Mouse (Mus musculus) retina, postnatal 7 days (tissue): Measurements from ENCODE around the gene Senp5.
"Not testable (repeated sequence)": the region's sequence is repeated elsewhere in the genome, so short reads cannot be mapped to it uniquely, and the experiment has no call there.

Experiments used
- DNase-seq: peaks from one replicate; pipeline ENCODE4 v3.0.0-alpha.2; 2012; ENCODE audit warnings: low read depth, low spot score

The Senp5 gene

GRCm38 (mm10) chr16:32002509-32003477, at the start of gene Senp5:
Gene Senp5, minus strand, starts transcription at chr16:32003287.
- peak; percentile 81 for DNase-seq

GRCm38 (mm10) chr16:32042367-32042766, 39.3 kb upstream of the Senp5 start:
- DNase-seq, result no peak

GRCm38 (mm10) chr16:32019678-32020077, 16.6 kb upstream of the Senp5 start:
- DNase-seq, result no peak

- no peak for DNase-seq
Observed at GRCm38 (mm10) chr16:32010330-32010729, 7.2 kb upstream of the Senp5 start.

- DNase-seq, result no peak
Observed at GRCm38 (mm10) chr16:32009913-32010312, 6.8 kb upstream of the Senp5 start.

GRCm38 (mm10) chr16:32008529-32009293, 5.6 kb upstream of the Senp5 start:
- no peak for DNase-seq

- no peak for DNase-seq
Observed at GRCm38 (mm10) chr16:32004731-32005130, 1.6 kb upstream of the Senp5 start.

- DNase-seq, result no peak
Observed at GRCm38 (mm10) chr16:31996371-31996770, 6.7 kb downstream of the Senp5 start.

- DNase-seq, result no peak
Observed at GRCm38 (mm10) chr16:31993946-31994345, 9.1 kb downstream of the Senp5 start.

- DNase-seq, result no peak
Observed at GRCm38 (mm10) chr16:31993195-31993594, 9.9 kb downstream of the Senp5 start.

- DNase-seq, result no peak
Observed at GRCm38 (mm10) chr16:31992039-31992438, 11.0 kb downstream of the Senp5 start.

GRCm38 (mm10) chr16:31980946-31981345, 22.1 kb downstream of the Senp5 start:
- DNase-seq, result no peak

GRCm38 (mm10) chr16:31979501-31979900, 23.6 kb downstream of the Senp5 start:
- DNase-seq, result no peak

GRCm38 (mm10) chr16:31975258-31975657, 27.8 kb downstream of the Senp5 start:
- DNase-seq, result no peak

- no peak for DNase-seq
Observed at GRCm38 (mm10) chr16:31963224-31963623, 39.9 kb downstream of the Senp5 start.

- DNase-seq, result peak; percentile 91
Observed at GRCm38 (mm10) chr16:31948345-31948774, 54.7 kb downstream of the Senp5 start, which contains the start of the genes 0610012G03Rik and Ncbp2. Gene 0610012G03Rik, minus strand, starts transcription at chr16:31948494. Gene Ncbp2, plus strand, starts transcription at chr16:31948513.

- DNase-seq, result no peak
Observed at GRCm38 (mm10) chr16:31947901-31948316, 55.2 kb downstream of the Senp5 start.

- DNase-seq, result no peak
Observed at GRCm38 (mm10) chr16:31947333-31947732, 55.8 kb downstream of the Senp5 start.

GRCm38 (mm10) chr16:31945986-31946385, 57.1 kb downstream of the Senp5 start:
- not testable (repeated sequence) for DNase-seq

GRCm38 (mm10) chr16:31945372-31945771, 57.7 kb downstream of the Senp5 start:
- no peak for DNase-seq

- DNase-seq, result no peak
Observed at GRCm38 (mm10) chr16:31944698-31945255, 58.3 kb downstream of the Senp5 start.

- peak; percentile 56 for DNase-seq
Observed at GRCm38 (mm10) chr16:31943980-31944379, 59.1 kb downstream of the Senp5 start.
